Mouse (Mus musculus): ENCODE results near the gene Frmd6. TPM values are rescaled to one million over a fixed set of nuclear protein-coding genes. Genes with fewer than 3 reads are reported as not detected.

The Frmd6 gene
- polyA plus RNA-seq, 1 experiment from 2014 or later, result 9.9 TPM

GRCm38 (mm10) chr12:70834043-70834442, 8.7 kb downstream of the Frmd6 start:
- Histone ChIP-seq H3K4me3 (no peak overlapping the region), H3K27ac (no peak overlapping the region), H3K9me3 (no peaks in the 10 kb centered on the region), H3K9ac (no peak overlapping the region), H3K4me2 (no peak overlapping the region), H3K4me1 (replicated peaks) (peaks cover 12% of the 10 kb centered on the region; the same call in 1 of the 2 replicates), H3K36me3 (no peaks in the 10 kb centered on the region), H3K27me3 (no peaks in the 10 kb centered on the region)
- 90% methylated on average over 4 of the region's 4 CpGs for WGBS
- ATAC-seq (ENCODE audit: low FRiP score), result no peak

GRCm38 (mm10) chr12:70835004-70835403, 9.7 kb downstream of the Frmd6 start:
- Histone ChIP-seq H3K27ac (no peak overlapping the region), H3K9me3 (no peaks in the 10 kb centered on the region), H3K4me3 (no peak overlapping the region), H3K4me2 (no peak overlapping the region), H3K36me3 (no peaks in the 10 kb centered on the region), H3K27me3 (no peaks in the 10 kb centered on the region), H3K4me1 (replicated peaks) (peaks cover 9% of the 10 kb centered on the region; the same call in 1 of the 2 replicates), H3K9ac (no peak overlapping the region)
- ATAC-seq (ENCODE audit: low FRiP score), result no peak
- 87% methylated on average over 5 of the region's 5 CpGs for WGBS

- H3K4me2 ChIP-seq, result no peak overlapping the region
- no peak overlapping the region for H3K9ac ChIP-seq
- no peaks in the 10 kb centered on the region for H3K27me3 ChIP-seq
- H3K9me3 ChIP-seq, result no peaks in the 10 kb centered on the region
- H3K4me1 ChIP-seq (replicated peaks), result 0 out of 2 replicates have a peak, but pooled peaks cover 4% of the 10 kb centered on the region
- no peak for ATAC-seq (ENCODE audit: low FRiP score)
- H3K36me3 ChIP-seq, result no peaks in the 10 kb centered on the region
- WGBS, result 76% methylated on average over 12 of the region's 12 CpGs
- no peak overlapping the region for H3K27ac ChIP-seq
- H3K4me3 ChIP-seq, result no peak overlapping the region
Observed at GRCm38 (mm10) chr12:70837792-70838321, 12.5 kb downstream of the Frmd6 start.

- no peak overlapping the region for H3K4me3 ChIP-seq
- no peak overlapping the region for H3K4me2 ChIP-seq
- H3K27me3 ChIP-seq, result no peaks in the 10 kb centered on the region
- 94% methylated on average over 2 of the region's 2 CpGs for WGBS
- no peak for ATAC-seq (ENCODE audit: low FRiP score)
- H3K36me3 ChIP-seq, result no peaks in the 10 kb centered on the region
- peaks cover under 1% of the 10 kb centered on the region; the same call in 1 of the 2 replicates for H3K4me1 ChIP-seq (replicated peaks)
- H3K27ac ChIP-seq, result no peak overlapping the region
- no peak overlapping the region for H3K9ac ChIP-seq
- no peaks in the 10 kb centered on the region for H3K9me3 ChIP-seq
Observed at GRCm38 (mm10) chr12:70845371-70845770, 20.1 kb downstream of the Frmd6 start.

DNA sequence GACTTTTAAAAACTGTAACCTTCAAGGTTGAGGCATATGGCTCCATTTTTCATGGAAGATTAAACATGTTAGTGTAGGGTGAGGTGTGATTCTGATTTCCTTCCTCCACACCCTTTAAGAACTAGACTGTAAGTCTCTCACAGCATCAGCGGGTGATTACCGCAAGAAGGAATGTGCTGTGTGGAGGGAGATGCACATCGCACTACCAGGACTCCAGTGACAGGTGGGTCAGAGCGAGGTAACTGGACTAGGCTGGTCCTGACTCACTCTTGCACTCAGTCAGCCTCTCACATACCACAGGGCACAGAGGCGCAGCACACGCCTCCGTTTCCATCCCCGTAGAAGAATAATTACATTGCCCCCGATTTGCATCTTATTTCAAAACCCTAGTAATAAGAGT, 23.7 kb downstream of the Frmd6 start:
- peaks cover 3% of the 10 kb centered on the region; the same call in 1 of the 2 replicates for H3K4me1 ChIP-seq (replicated peaks)
- H3K4me3 ChIP-seq, result no peak overlapping the region
- H3K27me3 ChIP-seq, result no peaks in the 10 kb centered on the region
- no peak overlapping the region for H3K9ac ChIP-seq
- H3K27ac ChIP-seq, result no peak overlapping the region
- H3K36me3 ChIP-seq, result no peaks in the 10 kb centered on the region
- 94% methylated on average over 9 of the region's 9 CpGs for WGBS
- H3K4me2 ChIP-seq, result no peak overlapping the region
- no peaks in the 10 kb centered on the region for H3K9me3 ChIP-seq
- ATAC-seq (ENCODE audit: low FRiP score), result no peak

DNA sequence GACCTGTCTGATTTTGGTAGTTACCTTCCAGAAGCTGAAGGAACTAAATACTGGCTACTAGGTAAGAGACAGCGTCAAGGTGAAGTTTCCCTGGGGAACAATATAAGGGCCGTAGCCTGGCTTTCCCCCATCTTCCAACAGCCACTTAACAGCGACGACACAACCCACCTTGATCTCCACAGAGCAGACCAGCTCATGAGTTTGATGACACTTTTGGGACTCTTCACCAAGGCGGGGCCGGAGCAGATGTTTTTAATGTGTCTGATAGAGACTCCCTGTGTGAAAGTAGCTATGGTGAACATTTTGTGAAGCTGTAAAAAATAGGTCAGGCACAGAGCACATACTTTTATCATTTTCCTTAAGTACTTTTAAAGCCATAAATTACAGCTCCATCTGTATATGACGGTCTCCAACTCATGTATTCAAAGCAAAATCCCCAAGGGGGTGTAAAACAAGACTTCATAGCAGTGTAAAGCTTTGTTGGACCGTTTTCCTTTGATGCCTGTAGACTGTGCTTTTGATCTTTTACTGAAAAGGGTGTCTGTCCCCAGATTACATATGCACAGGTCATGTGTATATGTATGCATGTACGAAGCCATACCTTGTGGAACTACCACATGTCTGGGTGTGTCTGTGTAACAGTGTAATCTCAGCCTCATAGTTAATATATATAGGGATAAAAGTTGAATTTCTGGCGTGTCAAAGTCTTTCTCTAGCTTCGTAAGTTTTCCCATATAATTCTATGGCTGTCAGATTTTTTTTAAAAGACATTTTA, 24.4 kb downstream of the Frmd6 start:
- Histone ChIP-seq H3K4me1 (replicated peaks) (peaks cover 3% of the 10 kb centered on the region; the same call in 1 of the 2 replicates), H3K4me2 (no peak overlapping the region), H3K27me3 (no peaks in the 10 kb centered on the region), H3K4me3 (no peak overlapping the region), H3K9me3 (no peaks in the 10 kb centered on the region), H3K27ac (no peak overlapping the region), H3K36me3 (no peaks in the 10 kb centered on the region), H3K9ac (no peak overlapping the region)
- no peak for ATAC-seq (ENCODE audit: low FRiP score)
- WGBS, result 74% methylated on average over 11 of the region's 11 CpGs

DNA sequence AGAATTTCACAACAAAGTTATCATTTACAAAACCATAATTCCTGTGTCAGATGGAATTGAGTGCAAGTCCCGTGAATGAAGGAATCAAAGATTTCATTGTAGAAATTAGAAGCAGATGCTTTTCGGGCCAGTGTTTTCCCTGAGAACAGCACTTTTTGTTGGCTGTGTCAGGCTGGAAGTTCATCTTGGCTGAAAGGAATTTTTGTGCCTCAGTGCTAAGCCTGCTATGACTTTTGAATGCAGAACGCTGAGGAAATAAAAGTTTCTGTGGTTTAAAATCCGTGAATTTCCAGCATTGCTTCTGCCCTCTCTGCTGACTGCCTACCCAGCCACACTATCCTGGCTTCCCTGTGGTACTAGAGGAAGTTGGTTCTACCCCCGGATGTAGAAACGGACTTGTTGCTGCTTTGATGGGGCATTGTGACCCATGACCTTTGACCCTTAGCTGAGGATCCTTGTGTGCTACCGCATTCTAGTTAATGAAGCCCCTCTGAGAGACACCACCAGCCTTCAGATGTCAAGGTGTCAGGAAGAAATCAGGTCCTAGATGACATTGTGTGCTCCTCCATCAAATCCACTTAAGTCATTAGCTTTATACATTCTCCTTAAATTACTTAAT, 26.1 kb downstream of the Frmd6 start:
- Histone ChIP-seq H3K27me3 (no peaks in the 10 kb centered on the region), H3K9ac (no peak overlapping the region), H3K9me3 (no peaks in the 10 kb centered on the region), H3K4me3 (no peak overlapping the region), H3K4me1 (replicated peaks) (peaks cover 3% of the 10 kb centered on the region; the same call in 1 of the 2 replicates), H3K4me2 (no peak overlapping the region), H3K27ac (no peak overlapping the region), H3K36me3 (no peaks in the 10 kb centered on the region)
- no peak for ATAC-seq (ENCODE audit: low FRiP score)
- 45% methylated on average over 7 of the region's 7 CpGs for WGBS

- Histone ChIP-seq H3K36me3 (no peaks in the 10 kb centered on the region), H3K9me3 (no peaks in the 10 kb centered on the region), H3K9ac (no peak overlapping the region), H3K27me3 (no peaks in the 10 kb centered on the region), H3K4me1 (replicated peaks) (peaks cover 3% of the 10 kb centered on the region; the same call in 1 of the 2 replicates), H3K27ac (peak overlapping the region; percentile 23; the same call in 1 of the 2 replicates), H3K4me2 (no peak overlapping the region), H3K4me3 (no peak overlapping the region)
- WGBS, result 48% methylated on average over 6 of the region's 6 CpGs
- no peak for ATAC-seq (ENCODE audit: low FRiP score)
Observed at GRCm38 (mm10) chr12:70853026-70853425, 27.7 kb downstream of the Frmd6 start.

- Histone ChIP-seq H3K4me1 (replicated peaks) (no peaks in the 10 kb centered on the region; the same call in 1 of the 2 replicates), H3K4me3 (no peak overlapping the region), H3K9ac (no peak overlapping the region), H3K36me3 (no peaks in the 10 kb centered on the region), H3K4me2 (no peak overlapping the region), H3K9me3 (no peaks in the 10 kb centered on the region), H3K27me3 (no peaks in the 10 kb centered on the region), H3K27ac (no peak overlapping the region)
- 88% methylated on average over 6 of the region's 6 CpGs for WGBS
- no peak for ATAC-seq (ENCODE audit: low FRiP score)
Observed at GRCm38 (mm10) chr12:70855678-70856077, 30.4 kb downstream of the Frmd6 start.

DNA sequence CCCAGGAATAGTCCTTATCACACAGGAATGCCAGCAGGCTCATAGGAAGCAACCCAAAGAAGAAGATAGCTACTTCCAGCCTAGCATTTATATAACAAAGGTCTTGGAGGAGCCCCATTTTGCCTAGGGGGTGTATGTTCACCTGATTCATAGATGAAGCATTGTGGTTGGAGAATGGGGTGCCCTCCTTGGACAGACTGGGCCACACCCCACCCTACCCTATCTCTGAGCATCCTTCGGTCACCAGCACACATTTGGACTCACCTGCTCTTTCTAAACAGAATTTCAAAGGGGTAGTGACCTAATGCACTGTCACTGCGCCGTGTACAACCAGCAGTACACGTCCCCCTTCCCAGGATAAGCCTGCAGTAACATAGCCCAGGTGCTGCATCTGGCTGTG, 31.5 kb downstream of the Frmd6 start:
- H3K36me3 ChIP-seq, result no peaks in the 10 kb centered on the region
- H3K9ac ChIP-seq, result no peak overlapping the region
- ATAC-seq (ENCODE audit: low FRiP score), result no peak
- no peaks in the 10 kb centered on the region for H3K9me3 ChIP-seq
- no peak overlapping the region for H3K27ac ChIP-seq
- no peaks in the 10 kb centered on the region; the same call in 1 of the 2 replicates for H3K4me1 ChIP-seq (replicated peaks)
- H3K4me2 ChIP-seq, result no peak overlapping the region
- no peaks in the 10 kb centered on the region for H3K27me3 ChIP-seq
- no peak overlapping the region for H3K4me3 ChIP-seq
- WGBS, result 90% methylated on average over 4 of the region's 4 CpGs

GRCm38 (mm10) chr12:70863281-70863680, 38.0 kb downstream of the Frmd6 start:
- H3K9ac ChIP-seq, result no peak overlapping the region
- 0 out of 2 replicates have a peak, but pooled peaks cover 5% of the 10 kb centered on the region for H3K36me3 ChIP-seq
- H3K9me3 ChIP-seq, result no peaks in the 10 kb centered on the region
- H3K4me3 ChIP-seq, result no peak overlapping the region
- H3K27ac ChIP-seq, result no peak overlapping the region
- H3K4me1 ChIP-seq (replicated peaks), result peaks cover 2% of the 10 kb centered on the region; the same call in 1 of the 2 replicates
- WGBS, result 66% methylated on average over 7 of the region's 7 CpGs
- no peaks in the 10 kb centered on the region for H3K27me3 ChIP-seq
- no peak for ATAC-seq (ENCODE audit: low FRiP score)
- no peak overlapping the region for H3K4me2 ChIP-seq

- no peak overlapping the region for H3K9ac ChIP-seq
- no peak for ATAC-seq (ENCODE audit: low FRiP score)
- H3K27me3 ChIP-seq, result no peaks in the 10 kb centered on the region
- peak overlapping the region; percentile 44; the same call in 1 of the 2 replicates for H3K27ac ChIP-seq
- no peaks in the 10 kb centered on the region for H3K9me3 ChIP-seq
- no peak overlapping the region for H3K4me3 ChIP-seq
- H3K4me2 ChIP-seq, result no peak overlapping the region
- 61% methylated on average over 3 of the region's 3 CpGs for WGBS
- H3K4me1 ChIP-seq (replicated peaks), result peaks cover 12% of the 10 kb centered on the region
- H3K36me3 ChIP-seq, result 0 out of 2 replicates have a peak, but pooled peaks cover 5% of the 10 kb centered on the region
Observed at GRCm38 (mm10) chr12:70867780-70868179, 42.5 kb downstream of the Frmd6 start.

Measured in hindbrain, embryonic 13.5 days (tissue).